Mouse (Mus musculus) layer of hippocampus, adult 11-12 months (tissue): ENCODE measurements at regions not wholly inside any gene's neighbourhood (a gene's known extent, or its start where the extent isn't known, plus 50 kb on each side); places are given as distances from the start of the nearest gene placed in this dataset.

Source experiments
- DNase-seq: peaks from one replicate; pipeline ENCODE4 v3.0.0; 2022; ENCODE audit warnings: low spot score

DNA sequence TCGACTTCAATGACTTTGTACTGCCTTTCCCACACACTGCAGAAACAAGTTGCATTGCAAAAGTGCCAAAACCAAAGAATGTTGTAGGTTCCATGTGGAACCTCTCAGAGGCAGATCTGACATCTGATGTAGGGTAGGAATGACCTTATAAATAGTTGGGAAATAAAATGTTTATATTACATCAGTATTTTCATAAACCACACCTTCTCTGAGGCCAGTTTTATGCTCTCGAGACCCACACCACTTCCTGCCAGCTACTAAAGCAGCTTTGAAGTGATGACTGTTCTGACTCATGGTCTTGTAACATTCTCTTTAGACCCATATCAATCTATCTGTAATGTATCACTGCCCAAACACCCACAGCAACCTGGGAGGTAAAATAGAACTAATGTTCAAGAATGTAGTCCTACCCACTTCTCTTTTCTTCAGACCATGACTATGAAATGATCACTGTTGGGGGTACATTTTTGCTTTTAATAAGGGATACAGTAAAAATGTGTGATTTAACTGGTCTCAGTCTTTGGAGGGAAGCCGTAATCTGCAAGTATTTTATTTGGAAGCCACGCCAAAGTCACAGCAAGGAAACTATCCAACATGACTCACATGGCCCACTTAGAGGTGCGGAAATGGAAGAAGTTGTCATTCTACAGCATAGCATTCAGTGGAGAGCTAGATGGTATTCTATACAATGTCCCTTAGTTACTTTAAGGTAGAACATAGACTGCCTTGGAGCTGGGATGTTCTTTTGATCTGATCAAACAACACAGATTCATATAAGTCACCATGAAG is 199.4 kb downstream of the Snx13 start:
- DNase-seq, result no peak

DNA sequence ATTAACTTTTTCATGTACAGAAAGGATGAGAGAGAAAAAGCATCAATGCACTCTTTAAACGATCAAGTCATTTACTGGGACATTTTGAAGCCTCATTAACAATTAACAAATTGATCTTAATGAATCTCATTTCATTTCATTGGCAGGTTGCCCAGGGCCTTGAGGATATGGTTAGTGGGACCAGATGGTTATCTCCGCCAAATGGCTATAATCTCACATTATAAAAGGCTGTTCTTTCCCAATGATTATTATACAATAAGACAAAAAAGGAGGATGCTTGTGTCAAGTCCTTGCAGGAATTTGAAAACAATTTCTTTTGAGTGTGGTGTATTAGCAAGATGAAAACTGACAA is 185.3 kb downstream of the Snx13 start:
- no peak for DNase-seq

DNA sequence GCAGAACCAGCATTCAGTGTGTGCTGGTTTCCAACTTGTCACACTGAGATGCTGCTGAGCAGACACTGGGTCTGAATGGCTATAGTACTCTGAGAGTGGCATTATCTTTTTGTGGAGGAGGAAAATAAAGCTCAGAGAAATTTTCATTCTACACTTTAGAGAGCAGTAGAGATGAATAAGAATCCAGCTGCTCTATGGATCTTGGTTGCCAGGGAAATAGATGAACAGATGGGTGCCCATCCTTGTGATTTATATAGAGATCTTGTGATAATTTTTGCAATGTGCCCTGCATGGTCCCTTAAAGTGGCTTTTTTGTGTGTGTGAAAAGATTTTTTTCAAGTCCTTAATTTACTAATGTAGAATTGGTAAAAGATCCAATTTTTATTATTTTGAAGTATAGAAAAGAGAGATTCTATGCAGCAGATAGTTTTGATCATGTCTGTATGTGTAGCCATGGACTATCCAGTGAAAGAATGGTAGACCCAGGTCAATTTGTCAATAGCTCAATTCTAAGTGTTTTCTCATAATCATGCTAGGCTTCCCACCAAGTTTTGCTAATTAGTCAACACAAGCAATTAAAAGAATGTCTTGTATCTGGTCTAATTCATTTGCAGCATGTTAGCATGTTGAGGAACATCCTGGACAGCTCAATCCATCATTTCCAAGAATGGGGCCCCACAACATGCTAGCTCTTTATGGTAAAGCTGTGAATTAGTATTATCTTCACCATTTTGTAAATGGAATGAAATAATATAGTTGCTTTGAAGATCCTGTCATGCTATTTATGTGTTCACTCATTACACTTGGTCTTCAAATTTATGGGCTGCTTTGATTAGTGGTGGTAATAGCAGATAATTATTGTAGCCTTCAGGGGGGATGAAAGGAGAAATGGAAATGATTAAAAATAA is 184.7 kb downstream of the Snx13 start:
- DNase-seq, result no peak

DNA sequence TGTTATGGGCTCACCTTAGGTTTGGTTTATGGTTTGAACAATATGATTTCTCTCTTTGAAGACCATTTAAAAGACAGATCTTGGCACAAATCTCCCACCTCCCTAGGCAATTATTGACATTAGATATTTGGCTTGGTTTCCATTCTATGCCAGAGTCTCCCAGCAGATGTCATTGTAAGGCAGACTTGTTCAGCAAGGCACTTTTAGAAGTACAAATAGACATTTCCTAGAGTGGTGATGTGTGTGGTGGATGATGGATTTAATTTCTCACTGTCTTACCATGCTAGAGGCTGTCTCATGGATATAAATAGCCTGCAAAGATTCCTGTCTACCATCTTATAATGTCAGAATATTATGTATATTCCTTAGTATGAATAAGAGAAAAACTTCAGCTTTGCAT is 173.4 kb downstream of the Snx13 start:
- no peak for DNase-seq

DNA sequence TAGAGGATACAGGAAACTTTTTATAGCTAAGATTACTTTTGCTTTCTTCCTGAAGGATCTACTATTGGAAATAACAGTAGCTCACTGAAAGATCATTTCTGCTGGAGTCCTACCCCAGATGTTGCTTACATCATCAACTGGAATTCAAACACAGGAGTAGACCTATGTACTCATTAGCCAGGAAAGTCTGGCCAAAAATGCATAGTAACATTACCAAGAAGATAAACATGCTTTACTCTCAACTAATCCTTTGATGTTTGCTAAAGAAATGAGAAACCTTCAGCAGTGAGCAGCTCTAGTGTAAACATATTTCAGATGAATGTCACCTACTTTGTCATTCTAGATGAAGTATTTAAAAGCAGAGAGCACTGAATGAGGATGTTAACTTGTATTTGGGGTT is 173.0 kb downstream of the Snx13 start:
- no peak for DNase-seq

DNA sequence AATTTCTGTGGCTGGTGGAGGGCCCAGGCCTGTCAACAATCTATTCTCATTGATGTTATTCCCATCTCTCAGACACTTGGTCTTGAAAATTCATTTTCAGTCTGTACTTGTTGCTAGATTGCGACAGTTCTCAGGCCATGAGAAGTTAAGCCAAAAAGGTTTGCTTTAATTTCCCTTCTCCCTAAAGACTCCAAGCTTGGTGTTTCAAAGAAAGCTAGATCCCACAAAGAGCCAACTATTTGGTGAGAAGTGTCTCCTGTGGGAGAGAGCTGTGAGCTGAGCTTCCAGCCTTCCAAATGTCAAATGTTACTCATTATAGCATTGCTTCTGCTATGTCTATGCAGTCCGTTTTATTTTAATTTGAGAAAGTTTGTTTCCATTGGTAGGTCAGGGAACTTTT is 169.7 kb downstream of the Snx13 start:
- DNase-seq, result no peak

DNA sequence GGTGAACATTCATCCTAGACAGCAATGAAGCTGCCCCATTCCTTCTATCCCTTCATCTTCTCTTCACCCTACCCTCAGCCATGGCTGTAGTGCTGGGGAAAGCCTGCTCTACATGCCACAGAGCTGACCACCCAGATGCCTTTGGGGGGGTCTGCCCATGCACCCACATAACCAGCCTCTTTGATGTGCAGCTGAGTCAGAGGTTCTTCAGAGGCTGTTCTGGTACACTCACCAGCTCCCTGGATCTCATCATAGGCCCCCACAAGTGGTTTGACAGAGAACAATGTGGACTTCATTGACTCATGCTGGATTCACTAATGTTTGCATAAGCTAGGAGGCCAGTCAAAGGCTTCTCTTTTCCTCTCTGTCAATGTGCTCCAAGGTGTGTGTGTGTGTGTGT is 162.4 kb downstream of the Snx13 start:
- DNase-seq, result no peak

DNA sequence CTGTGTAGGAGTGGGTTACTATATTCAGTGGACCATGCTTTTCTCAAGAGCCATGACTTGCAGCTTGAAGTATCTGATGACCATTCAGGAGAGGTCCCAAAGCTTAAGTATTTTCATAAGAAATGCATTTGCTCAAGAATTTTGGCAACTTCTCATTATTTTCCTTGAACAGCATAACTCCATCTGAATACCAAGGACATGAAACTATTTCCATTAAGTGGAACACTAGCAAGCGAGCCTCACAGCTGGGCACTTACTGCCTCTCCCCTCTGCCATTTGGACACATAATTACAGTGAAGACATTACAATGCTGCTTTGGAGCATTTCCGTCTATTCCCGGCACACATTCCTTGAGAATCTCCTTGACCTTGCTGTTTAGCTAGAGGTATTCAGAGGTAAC is 160.6 kb downstream of the Snx13 start:
- DNase-seq, result no peak

DNA sequence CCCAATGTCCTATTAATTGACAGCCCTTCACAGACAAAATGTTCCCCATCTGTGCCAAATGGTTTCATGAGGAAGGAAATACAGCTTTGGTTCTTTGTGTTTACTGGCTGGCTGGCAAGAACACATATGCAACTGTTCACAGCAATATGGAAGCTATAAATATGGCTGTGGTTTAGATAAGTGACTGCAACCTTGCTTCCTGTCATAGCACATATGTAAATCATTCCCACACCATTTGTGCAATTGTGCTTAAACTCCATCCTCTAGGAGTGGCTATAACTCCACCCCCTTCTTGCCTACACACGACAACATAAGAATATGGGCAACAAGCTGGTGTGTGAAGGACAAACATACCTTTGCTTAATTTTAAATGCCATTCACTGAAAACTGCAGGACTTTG is 156.4 kb downstream of the Snx13 start:
- no peak for DNase-seq

DNA sequence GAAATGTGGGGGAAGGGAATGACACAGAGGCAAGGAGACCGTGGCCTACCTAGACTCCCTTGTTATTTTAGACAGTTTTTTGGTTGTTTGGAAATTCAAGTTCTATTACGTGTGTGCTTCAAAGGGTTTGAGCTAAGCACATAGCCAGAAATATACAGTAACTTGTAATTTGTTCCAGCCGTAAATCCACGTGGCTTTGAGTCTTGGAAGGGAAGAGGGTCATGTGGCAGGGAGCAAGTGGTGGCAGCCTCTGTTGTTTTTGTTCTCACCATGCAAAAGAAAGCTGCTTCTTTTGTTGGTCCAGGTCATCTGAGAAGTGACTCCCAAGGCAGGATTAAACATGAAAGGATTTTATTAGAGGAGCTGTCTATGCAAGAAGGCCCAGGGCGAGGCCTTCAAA is 153.1 kb downstream of the Snx13 start:
- no peak for DNase-seq
